Comparison of ENCODE assay signal across 9 mouse cellular contexts in the genomic region with DNA sequence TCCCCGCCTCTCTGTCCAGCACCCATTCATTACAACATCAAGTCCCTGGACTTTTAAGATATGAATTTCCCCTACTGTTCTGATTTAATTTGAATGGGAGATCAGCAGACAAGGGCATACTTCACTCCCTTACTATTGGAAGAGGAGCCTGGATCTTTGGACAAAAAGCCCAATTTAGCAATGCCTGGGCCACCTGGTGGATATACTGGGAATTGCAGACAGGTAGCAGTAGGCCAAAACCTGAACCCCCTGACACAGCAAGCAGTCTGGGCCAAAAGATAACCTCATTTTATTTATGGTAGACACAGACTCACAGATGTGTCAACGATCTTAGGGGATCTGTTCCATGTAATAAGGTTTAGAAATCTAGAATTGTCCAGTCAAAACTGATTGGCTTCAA. TPM values are rescaled to one million over a fixed set of nuclear protein-coding genes. Genes with fewer than 3 reads are reported as not detected.
DNase-seq lines count a peak whose midpoint lies in the region; ATAC-seq and TF ChIP-seq lines count a peak whose summit lies in the region.
"Had no signal": no experiment of that assay in that cellular context is flagged by ENCODE, and none has a peak within 500 bp of the region (broad histone marks: within the 10 kb centered on the region; RNA-seq: fewer than 3 reads in every experiment).

No protein-coding gene starts in this region.

- no peaks in the 10 kb centered on the region for H3K36me3 ChIP-seq in spleen, adult 2 months (ENCODE audit: control insufficient read depth, insufficient read depth, low read length)
- no peaks in the 10 kb centered on the region for H3K36me3 ChIP-seq in forebrain, postnatal 0 days (ENCODE audit: insufficient read depth)
- H3K36me3 ChIP-seq in limb, embryonic 10.5 days, result no peaks in the 10 kb centered on the region
- no peaks in the 10 kb centered on the region for H3K36me3 ChIP-seq in small intestine, adult 2 months (ENCODE audit: control insufficient read depth, insufficient read depth, low read length)
- H3K36me3 ChIP-seq: limb, embryonic 12.5 days had no signal

- no peak overlapping the region for H3K4me3 ChIP-seq in spleen, adult 2 months (ENCODE audit: extremely low read depth, insufficient read depth, insufficient read length)
- H3K4me3 ChIP-seq in forebrain, postnatal 0 days (ENCODE audit: low read depth, low read length), result no peak overlapping the region
- no peak overlapping the region for H3K4me3 ChIP-seq in limb, embryonic 10.5 days
- H3K4me3 ChIP-seq in small intestine, adult 2 months (ENCODE audit: low read depth, low read length), result no peak overlapping the region
- H3K4me3 ChIP-seq: limb, embryonic 12.5 days had no signal

- no peaks in the 10 kb centered on the region for H3K27me3 ChIP-seq in spleen, adult 2 months (ENCODE audit: control insufficient read depth, insufficient read depth, low read length)
- no peaks in the 10 kb centered on the region for H3K27me3 ChIP-seq in forebrain, postnatal 0 days (ENCODE audit: insufficient read depth, low read length)
- 0 out of 2 replicates have a peak, but pooled peaks cover 6% of the 10 kb centered on the region for H3K27me3 ChIP-seq in limb, embryonic 10.5 days (ENCODE audit: low read depth, poor library complexity, severe bottlenecking)
- no peaks in the 10 kb centered on the region for H3K27me3 ChIP-seq in small intestine, adult 2 months (ENCODE audit: control insufficient read depth, insufficient read depth, low read length)

- DNase-seq in gastrocnemius, postnatal 14 days, result peak; percentile 50
- DNase-seq in gastrocnemius, postnatal 25 days, result no peak
- DNase-seq in spleen, adult 2 months (ENCODE audit: low read depth in 1 of 2, low spot score in 2 of 2), result peak in 1 of 2 experiments; percentile 29
- no peak for DNase-seq in spleen, postnatal 36 days (ENCODE audit: low spot score in 2 of 2)
- peak; percentile 66 for DNase-seq in brain, embryonic 14.5 days (ENCODE audit: low read depth)
- DNase-seq in forebrain, postnatal 0 days, result peak; percentile 75
- peak; percentile 64 for DNase-seq in limb, embryonic 10.5 days (ENCODE audit: low spot score)

- H3K27ac ChIP-seq in spleen, adult 2 months (ENCODE audit: insufficient read depth, low read length), result no peak overlapping the region
- H3K27ac ChIP-seq in forebrain, postnatal 0 days (ENCODE audit: low read depth, low read length), result no peak overlapping the region
- no peak overlapping the region for H3K27ac ChIP-seq in limb, embryonic 10.5 days
- H3K27ac ChIP-seq in small intestine, adult 2 months (ENCODE audit: insufficient read depth, low read depth, low read length), result no peak overlapping the region
- H3K27ac ChIP-seq: limb, embryonic 12.5 days had no signal

- no peak overlapping the region for H3K9ac ChIP-seq in forebrain, postnatal 0 days
- H3K9ac ChIP-seq: limb, embryonic 12.5 days had no signal

- H3K9me3 ChIP-seq in forebrain, postnatal 0 days (ENCODE audit: low read length), result no peaks in the 10 kb centered on the region
- no peaks in the 10 kb centered on the region for H3K9me3 ChIP-seq in limb, embryonic 10.5 days (replicated peaks)
- H3K9me3 ChIP-seq: limb, embryonic 12.5 days had no signal

- intact Hi-C loops in gastrocnemius, postnatal 14 days (cut with DNase I; ENCODE audit: low total_unique reads), result loop anchor here (2.0 to 5.0 kb wide), 3 partner anchors 44 to 159 kb away; no protein-coding TSS in a partner anchor

- H3K4me2 ChIP-seq in forebrain, postnatal 0 days (ENCODE audit: low read depth), result no peak overlapping the region
- H3K4me2 ChIP-seq: limb, embryonic 12.5 days had no signal

- peak; percentile 47; the same call in 1 of the 2 replicates for TF ChIP-seq CTCF in spleen, adult 2 months (IDR thresholded peaks at IDR 0.05; ENCODE audit: extremely low read depth, insufficient read depth, insufficient read length, insufficient replicate concordance)
- peak; percentile 79; the same call in 1 of the 2 replicates for TF ChIP-seq CTCF in brain, embryonic 14.5 days (IDR thresholded peaks at IDR 0.05; ENCODE audit: borderline replicate concordance, extremely low read depth, insufficient read depth, insufficient read length)
- peak; percentile 90 for TF ChIP-seq CTCF in forebrain, postnatal 0 days (IDR thresholded peaks at IDR 0.05; ENCODE audit: low read depth)
- peak; percentile 69; the same call in 1 of the 2 replicates for TF ChIP-seq CTCF in small intestine, adult 2 months (IDR thresholded peaks at IDR 0.05; ENCODE audit: extremely low read depth, insufficient read length, insufficient replicate concordance, low read depth, low read length)

- peak; percentile 29; the same call in 1 of the 2 replicates for ATAC-seq in forebrain, postnatal 0 days

- 49% methylated on average over 2 of the region's 2 CpGs for WGBS in spleen, adult 2 months
- 45% methylated on average over 2 of the region's 2 CpGs for WGBS in forebrain, postnatal 0 days
- WGBS in limb, embryonic 10.5 days, result 52% methylated on average over 2 of the region's 2 CpGs
- 45% methylated on average over 2 of the region's 2 CpGs for WGBS in small intestine, adult 2 months

- no peaks in the 10 kb centered on the region for H3K4me1 ChIP-seq in spleen, adult 2 months (ENCODE audit: control insufficient read depth, insufficient read depth, insufficient read length)
- no peaks in the 10 kb centered on the region for H3K4me1 ChIP-seq in forebrain, postnatal 0 days (ENCODE audit: insufficient read depth)
- H3K4me1 ChIP-seq in limb, embryonic 10.5 days, result no peaks in the 10 kb centered on the region
- no peaks in the 10 kb centered on the region for H3K4me1 ChIP-seq in small intestine, adult 2 months (ENCODE audit: control insufficient read depth, insufficient read depth, insufficient read length, low read length)

- no peak for TF ChIP-seq POLR2A in spleen, adult 2 months (IDR thresholded peaks at IDR 0.05; ENCODE audit: low read depth, low read length)
- TF ChIP-seq POLR2A in brain, embryonic 14.5 days (IDR thresholded peaks at IDR 0.05; ENCODE audit: borderline replicate concordance, extremely low read depth, insufficient read depth, insufficient read length, poor library complexity, severe bottlenecking), result no peak
- TF ChIP-seq POLR2A in small intestine, adult 2 months (IDR thresholded peaks at IDR 0.05; ENCODE audit: low read depth, low read length), result no peak

RNA-seq across cellular contexts. Expression of a gene that starts 9.1 kb away (rescaled TPM):
- not detected for total RNA-seq in gastrocnemius, postnatal 14 days (2021)
- total RNA-seq in gastrocnemius, postnatal 25 days (2021), result not detected
- not detected in 2 replicates for polyA plus RNA-seq in spleen, adult 2 months (2012; rRNA removed)
- polyA plus RNA-seq in brain, embryonic 14.5 days (2012; rRNA removed), result 12.3 and 16.0 TPM in 2 replicates
- total RNA-seq in forebrain, postnatal 0 days (2014; rRNA removed), result 10.0 and 10.7 TPM in 2 replicates
- 6.9 and 9.1 TPM in 2 replicates for polyA plus RNA-seq in forebrain, postnatal 0 days (2015; fragmentation: Nextera tagmentation; extraction: Ambion mirVana)
- not detected in 2 replicates for polyA plus RNA-seq in limb, embryonic 10.5 days (2016; fragmentation: Nextera tagmentation; extraction: Ambion mirVana)
- polyA plus RNA-seq in small intestine, adult 2 months (2012; rRNA removed), result not detected in 2 replicates

RNA-seq across cellular contexts. Expression of a gene that starts 54.2 kb away (rescaled TPM):
- 100 to 1,000 TPM; 113 to 172 TPM for total RNA-seq in gastrocnemius, postnatal 14 days (2021)
- total RNA-seq in gastrocnemius, postnatal 25 days (2021), result 100 to 1,000 TPM; 196 to 518 TPM
- polyA plus RNA-seq in spleen, adult 2 months (2012; rRNA removed), result 128 and 216 TPM in 2 replicates
- 1.2 and 1.3 TPM in 2 replicates for polyA plus RNA-seq in brain, embryonic 14.5 days (2012; rRNA removed)
- total RNA-seq in forebrain, postnatal 0 days (2014; rRNA removed), result 1.6 and 2.1 TPM in 2 replicates
- polyA plus RNA-seq in forebrain, postnatal 0 days (2015; fragmentation: Nextera tagmentation; extraction: Ambion mirVana), result 1.5 and 1.6 TPM in 2 replicates
- polyA plus RNA-seq in limb, embryonic 10.5 days (2016; fragmentation: Nextera tagmentation; extraction: Ambion mirVana), result 0.29 and 0.61 TPM in 2 replicates
- 75.6 and 106 TPM in 2 replicates for polyA plus RNA-seq in small intestine, adult 2 months (2012; rRNA removed)

RNA-seq across cellular contexts. Expression of a gene that starts 59.7 kb away (rescaled TPM):
- 10 to 100 TPM in 1 of 2 experiments, 1 to 10 TPM in 1; 2.3 to 14.0 TPM for total RNA-seq in gastrocnemius, postnatal 14 days (2021)
- 10 to 100 TPM; 20.1 to 21.1 TPM for total RNA-seq in gastrocnemius, postnatal 25 days (2021)
- 0.20 TPM in 1 of 2 replicates, not detected in the other for polyA plus RNA-seq in spleen, adult 2 months (2012; rRNA removed)
- 2.3 and 2.6 TPM in 2 replicates for polyA plus RNA-seq in brain, embryonic 14.5 days (2012; rRNA removed)
- total RNA-seq in forebrain, postnatal 0 days (2014; rRNA removed), result 0.67 and 1.5 TPM in 2 replicates
- polyA plus RNA-seq in forebrain, postnatal 0 days (2015; fragmentation: Nextera tagmentation; extraction: Ambion mirVana), result 0.69 and 0.72 TPM in 2 replicates
- polyA plus RNA-seq in limb, embryonic 10.5 days (2016; fragmentation: Nextera tagmentation; extraction: Ambion mirVana), result not detected in 2 replicates
- 0.18 and 1.3 TPM in 2 replicates for polyA plus RNA-seq in small intestine, adult 2 months (2012; rRNA removed)
- polyA plus RNA-seq: limb, embryonic 12.5 days had no signal

Comparison
In these comparisons a context has a peak if more than half of its experiments do, and no peak if none do; other contexts are left out.
1. DNase-seq: peak in gastrocnemius, postnatal 14 days (single experiment), brain, embryonic 14.5 days (single experiment), forebrain, postnatal 0 days (single experiment) and limb, embryonic 10.5 days (single experiment); none in gastrocnemius, postnatal 25 days (single experiment) and spleen, postnatal 36 days (0 of 2).
2. RNA of a gene that starts 54.2 kb away (polyA plus RNA-seq): 128 to 216 TPM in spleen, adult 2 months and 75.6 to 106 TPM in small intestine, adult 2 months; 1.5 to 1.6 TPM in forebrain, postnatal 0 days, 1.2 to 1.3 TPM in brain, embryonic 14.5 days and 0.29 to 0.61 TPM in limb, embryonic 10.5 days; every median in the first group is over 10 times any median in the second.
3. Peak in every context shown above with its lines, with median percentiles within 50 percentile points of each other: CTCF ChIP-seq.